Mouse (Mus musculus): Measurements from ENCODE around the gene Cad. TPM values are rescaled to one million over a fixed set of nuclear protein-coding genes. Genes with fewer than 3 reads are reported as not detected.

Cad gene
- total RNA-seq, 2 experiments from 2014 or later, result 21.3 to 21.7 TPM

DNA sequence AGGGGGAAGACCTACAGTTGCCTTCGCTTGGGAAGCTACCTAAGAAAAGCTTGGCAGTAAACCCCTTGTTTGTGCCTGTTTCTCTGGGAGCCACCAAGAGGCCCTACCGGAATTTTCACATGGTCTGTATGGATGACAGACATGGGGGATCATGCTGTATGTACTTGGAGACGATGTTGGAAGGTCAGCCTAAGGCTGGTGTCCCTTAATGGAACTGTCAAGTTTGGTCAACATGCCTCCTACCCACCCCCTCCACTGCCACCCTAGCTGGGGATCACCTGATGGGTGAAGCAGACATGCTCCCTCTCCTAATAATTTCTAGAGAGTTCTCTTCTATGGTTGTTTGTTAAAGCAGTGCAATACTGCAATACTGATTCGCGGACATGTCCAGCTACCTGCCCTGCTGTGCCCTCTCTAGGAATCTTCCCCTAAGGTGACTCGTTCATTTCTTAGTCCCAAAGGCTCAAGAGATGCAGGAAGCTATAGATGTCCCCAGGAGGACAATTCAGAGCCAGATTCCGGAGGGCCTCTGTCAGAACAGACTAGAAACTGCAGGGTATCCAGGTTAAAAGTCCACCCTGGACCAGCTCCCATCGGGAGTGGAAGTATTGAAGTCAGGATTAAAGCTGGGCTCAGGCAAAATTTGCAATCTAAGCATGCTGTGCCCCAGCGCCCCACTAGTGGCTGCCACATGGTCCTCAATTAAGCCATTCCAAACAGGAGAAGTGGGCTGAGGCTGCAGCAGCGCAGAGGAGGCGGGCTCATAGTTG is 41.3 kb downstream of the Cad start:
- no peak for DNase-seq
- intact Hi-C loops (cut with DNase I), result no loop called here

DNA sequence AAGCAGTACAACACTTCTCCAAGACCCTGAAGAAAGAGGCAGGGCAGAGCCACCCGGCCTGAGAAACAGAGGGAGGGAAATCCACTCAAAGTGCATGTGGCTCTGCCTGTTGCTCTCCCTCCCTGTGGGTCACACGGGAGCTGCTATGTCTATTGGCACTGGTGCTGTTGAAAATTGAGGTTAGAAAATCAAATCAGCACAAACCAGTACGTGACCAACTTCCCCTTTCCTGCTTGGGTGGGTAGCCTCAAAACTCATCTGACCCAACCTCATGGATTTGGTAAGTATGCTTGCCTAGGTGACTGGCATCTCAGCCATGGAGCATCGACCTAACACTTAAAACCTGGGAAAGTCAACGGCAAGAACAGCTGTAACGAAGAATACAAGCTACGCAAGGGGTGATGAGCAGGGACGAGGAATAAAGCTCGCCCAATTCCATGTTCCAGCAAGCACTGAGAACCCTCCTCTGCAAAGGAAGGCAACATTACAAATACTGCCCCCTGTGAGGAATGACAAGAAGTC is 51.3 kb downstream of the Cad start, which contains the start of gene Dnajc5g:
Dnajc5g (plus strand) TSS at position 472 of the 522 bp plus-strand sequence.
- no peak for DNase-seq
- intact Hi-C loops (cut with DNase I), result loop anchor here (5.0 kb wide), 1 partner anchor 49 kb away; no protein-coding TSS in a partner anchor

GRCm38 (mm10) chr5:31108000-31108490 is 53.5 kb downstream of the Cad start, which contains the start of gene Slc30a3:
Gene Slc30a3, minus strand, starts transcription at chr5:31108237.
- DNase-seq, result no peak
- intact Hi-C loops (cut with DNase I), result loop anchor here (5.0 kb wide), 1 partner anchor 51 kb away; no protein-coding TSS in a partner anchor

DNA sequence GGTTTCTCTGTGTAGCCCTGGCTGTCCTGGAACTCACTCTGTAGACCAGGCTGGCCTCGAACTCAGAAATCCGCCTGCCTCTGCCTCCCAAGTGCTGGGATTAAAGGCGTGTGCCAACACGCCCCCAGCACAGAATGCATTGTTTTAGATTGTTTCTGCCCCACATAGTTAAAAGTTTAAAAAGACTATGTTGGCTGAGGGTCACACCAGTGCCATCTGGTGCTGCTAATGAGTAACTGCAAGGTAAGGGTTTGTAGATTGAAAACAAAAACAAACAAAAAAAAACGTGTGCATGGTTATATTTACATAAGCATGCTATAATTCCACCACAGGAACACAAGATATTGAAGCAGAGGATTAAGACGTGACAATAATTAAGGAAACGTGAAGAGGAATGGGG is 56.2 kb downstream of the Cad start:
- intact Hi-C loops (cut with DNase I), result no loop called here
- DNase-seq, result no peak

DNA sequence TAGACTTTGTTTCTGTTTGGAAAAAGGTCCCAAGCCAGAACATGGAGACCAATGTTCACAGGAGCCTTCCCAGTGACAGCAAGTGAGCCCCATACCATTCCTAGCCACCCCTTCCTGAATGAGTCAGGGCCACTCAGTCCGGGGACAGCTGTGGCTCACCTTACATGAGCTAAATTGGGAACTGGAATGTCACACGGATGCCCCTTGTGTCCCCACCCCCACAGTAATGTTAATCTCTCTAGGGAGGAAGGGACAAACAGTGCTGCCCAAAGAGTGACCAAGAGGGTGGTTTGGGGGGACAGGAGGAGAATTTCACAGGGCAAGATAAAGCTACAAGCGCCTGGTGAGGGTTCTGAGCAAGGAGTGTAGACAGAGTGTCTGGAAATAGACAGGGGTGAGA is 61.8 kb downstream of the Cad start, which contains the start of gene Trim54:
Trim54 (plus strand) TSS at position 359 of the 400 bp plus-strand sequence.
- intact Hi-C loops (cut with DNase I), result no loop called here
- no peak for DNase-seq

- intact Hi-C loops (cut with DNase I), result no loop called here
- no peak for DNase-seq
These were observed 62.3 kb downstream of the Cad start for GRCm38 (mm10) chr5:31116912-31117311.

DNA sequence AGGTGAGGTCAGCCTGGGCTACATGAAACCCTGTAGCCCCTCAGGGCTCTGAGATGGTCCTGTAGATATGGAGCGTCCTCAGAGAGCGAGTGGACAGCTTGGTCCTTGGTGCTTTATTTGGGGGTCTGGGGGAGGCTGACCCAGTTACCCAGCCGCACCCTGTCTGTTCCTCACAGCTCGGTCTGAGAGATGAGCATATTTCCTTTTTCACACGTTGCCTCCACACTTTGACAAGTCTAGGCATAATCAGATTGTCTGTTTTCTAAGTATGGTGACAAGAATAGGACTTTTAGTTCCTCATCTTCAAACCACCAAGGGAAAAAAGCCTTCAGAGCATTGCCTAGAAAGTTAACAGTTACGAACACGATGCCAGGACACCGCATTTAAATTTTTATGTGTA is 66.5 kb downstream of the Cad start:
- intact Hi-C loops (cut with DNase I), result no loop called here
- DNase-seq, result no peak

DNA sequence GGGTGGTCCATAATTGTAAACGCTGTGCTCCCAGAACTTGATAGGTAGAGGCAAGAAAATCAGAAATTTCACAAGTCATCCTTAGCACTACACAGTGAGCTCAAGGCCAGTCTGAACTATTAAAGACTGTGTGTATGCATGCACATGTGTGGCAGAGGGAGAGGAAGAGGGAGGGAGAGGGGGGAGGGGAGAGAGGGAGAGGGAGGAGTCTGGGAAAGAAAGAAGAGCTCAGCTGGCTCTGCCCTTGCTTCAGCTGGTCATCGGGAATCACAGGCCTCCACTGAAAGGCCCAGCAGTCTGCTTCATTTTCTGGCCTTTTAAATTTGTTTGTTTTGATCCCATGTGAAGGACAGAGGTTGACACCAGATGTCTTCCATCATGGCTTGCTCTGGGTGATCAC is 68.9 kb downstream of the Cad start:
- no peak for DNase-seq
- intact Hi-C loops (cut with DNase I), result no loop called here

DNA sequence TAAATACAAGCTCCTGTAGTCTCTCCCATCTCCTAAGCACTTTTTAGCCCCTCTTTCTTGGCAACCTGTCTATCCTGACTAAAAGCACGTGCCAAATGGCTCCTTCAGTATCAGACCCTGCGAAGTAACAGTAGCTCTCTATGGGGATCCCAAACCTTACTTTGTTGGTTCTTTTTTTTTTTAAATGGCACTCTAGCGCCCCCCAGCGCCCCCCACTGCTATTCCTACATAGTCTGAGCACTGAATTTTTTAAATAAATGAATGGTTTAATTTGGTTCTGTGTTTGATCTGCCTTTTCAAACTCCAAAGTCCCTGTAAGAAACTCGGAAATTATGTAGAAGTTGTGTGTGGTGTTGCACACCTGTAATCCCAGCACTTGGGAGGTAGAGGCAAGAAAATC is 71.5 kb downstream of the Cad start:
- intact Hi-C loops (cut with DNase I), result no loop called here
- DNase-seq, result no peak

Other genes with a start within 250 kb of the Cad start
- gene Mapre3, start 240.1 kb upstream of the Cad start, total RNA-seq (2021), result 10 to 100 TPM; 63.1 to 68.1 TPM
- 10 to 100 TPM; 25.0 to 31.5 TPM for gene Tmem214, start 186.8 kb upstream of the Cad start, total RNA-seq (2021)
- 1 to 10 TPM; 1.6 to 3.0 TPM for gene Agbl5, start 166.1 kb upstream of the Cad start, total RNA-seq (2021)
- gene Ost4, start 147.0 kb upstream of the Cad start, total RNA-seq (2021), result 10 to 100 TPM; 94.1 to 99.6 TPM
- gene Emilin1, start 141.4 kb upstream of the Cad start, total RNA-seq (2021), result 1 to 10 TPM; 4.8 to 7.0 TPM
- 10 to 100 TPM; 27.1 to 30.3 TPM for gene Khk, start 133.3 kb upstream of the Cad start, total RNA-seq (2021)
- gene Cgref1, start 109.2 kb upstream of the Cad start, total RNA-seq (2021), result 1 to 10 TPM; 2.5 TPM
- 10 to 100 TPM; 76.7 to 86.2 TPM for gene Preb, start 94.4 kb upstream of the Cad start, total RNA-seq (2021)
- under 1 TPM; 0.15 to 0.32 TPM for gene Tcf23, start 86.1 kb upstream of the Cad start, total RNA-seq (2021)
- 10 to 100 TPM; 42.4 to 43.6 TPM for gene Atraid, start 6.5 kb upstream of the Cad start, total RNA-seq (2021)
- gene Slc5a6, start 5.9 kb upstream of the Cad start, total RNA-seq (2021), result 1 to 10 TPM; 2.5 to 3.8 TPM
- not detected for gene Dnajc5g, start 51.5 kb downstream of the Cad start, total RNA-seq (2021)
- gene Slc30a3, start 53.5 kb downstream of the Cad start, total RNA-seq (2021), result not detected
- 100 to 1,000 TPM; 349 to 367 TPM for gene Trim54, start 61.9 kb downstream of the Cad start, total RNA-seq (2021)
- not detected for gene Ucn, start 84.0 kb downstream of the Cad start, total RNA-seq (2021)
- 10 to 100 TPM; 19.1 to 23.9 TPM for gene Mpv17, start 99.5 kb downstream of the Cad start, total RNA-seq (2021)
- gene Gm29609, start 125.1 kb downstream of the Cad start, total RNA-seq (2021), result 1 to 10 TPM in 1 of 2 experiments, under 1 TPM in 1; 0.59 to 1.7 TPM
- 10 to 100 TPM; 17.8 to 20.8 TPM for gene Gtf3c2, start 125.4 kb downstream of the Cad start, total RNA-seq (2021)
- gene Snx17, start 138.4 kb downstream of the Cad start, total RNA-seq (2021), result 10 to 100 TPM; 28.1 to 29.7 TPM
- 10 to 100 TPM; 44.1 to 52.9 TPM for gene Eif2b4, start 138.7 kb downstream of the Cad start, total RNA-seq (2021)
- gene Zfp513, start 147.5 kb downstream of the Cad start, total RNA-seq (2021), result 1 to 10 TPM; 5.1 to 5.8 TPM
- 10 to 100 TPM; 33.9 to 47.2 TPM for gene Ppm1g, start 165.9 kb downstream of the Cad start, total RNA-seq (2021)
- 10 to 100 TPM; 51.1 to 60.0 TPM for gene Nrbp1, start 186.1 kb downstream of the Cad start, total RNA-seq (2021)
- not detected for gene Gm9970, start 186.5 kb downstream of the Cad start, total RNA-seq (2021)
- gene Krtcap3, start 196.9 kb downstream of the Cad start, total RNA-seq (2021), result 1 to 10 TPM in 1 of 2 experiments, under 1 TPM in 1; 0.81 to 1.6 TPM
- 10 to 100 TPM; 20.3 to 26.3 TPM for gene Ift172, start 236.3 kb downstream of the Cad start, total RNA-seq (2021)
- gene Fndc4, start 241.3 kb downstream of the Cad start, total RNA-seq (2021), result 1 to 10 TPM in 1 of 2 experiments, under 1 TPM in 1; 0.74 to 1.3 TPM
- not detected for gene Gckr, start 242.7 kb downstream of the Cad start, total RNA-seq (2021)